Mouse (Mus musculus): ENCODE measurements around the gene Prpf6.

DNA sequence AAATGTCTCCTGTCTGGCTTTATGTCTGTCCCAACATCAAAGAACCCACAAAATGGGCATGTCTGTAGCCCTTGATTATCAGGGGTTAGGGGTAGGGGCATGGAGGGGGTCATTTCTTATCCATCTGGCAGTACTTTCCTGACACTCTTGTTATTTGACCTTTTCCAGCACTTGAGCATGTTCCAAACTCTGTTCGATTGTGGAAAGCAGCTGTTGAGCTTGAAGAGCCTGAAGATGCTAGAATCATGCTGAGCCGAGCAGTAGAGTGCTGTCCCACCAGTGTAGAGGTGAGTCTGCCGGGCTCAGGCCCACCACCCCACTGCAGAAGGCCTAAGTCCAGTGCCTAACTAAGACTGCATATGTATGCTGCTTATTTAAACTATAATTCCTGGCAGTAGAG is 44.2 kb downstream of the Prpf6 start:
- no peak for TF ChIP-seq CTCF (IDR thresholded peaks at IDR 0.05; ENCODE audit: extremely low read depth, insufficient read length, insufficient replicate concordance, low read depth, low read length)
- TF ChIP-seq POLR2A (IDR thresholded peaks at IDR 0.05; ENCODE audit: low read depth, low read length), result no peak

Data from small intestine, adult 2 months (tissue).